Mouse (Mus musculus) MEL (cell line): ENCODE results near the gene Znhit1.

Experiments used
- KAT2A ChIP-seq: conservative IDR thresholded peaks from 2 replicates; pipeline ENCODE4 v1.6.1; 2012; ENCODE audit warnings: low read depth, low read length, improper control_type of control experiment, inconsistent platforms
- POLR2A ChIP-seq, 2 experiments: IDR thresholded peaks; 2 replicates each; pipeline ENCODE4 v1.6.1; 2011 to 2012; ENCODE audit warnings: low read length in 2 of 2, mild to moderate bottlenecking in 2 of 2, control low read depth in 1 of 2, improper control_type of control experiment in 1 of 2, low read depth in 1 of 2, moderate library complexity in 1 of 2; ENCODE audit not compliant: control insufficient read depth in 1 of 2, insufficient read depth in 1 of 2, poor library complexity in 1 of 2

GRCm38 (mm10) chr5:136973670-136974069 is 14.2 kb downstream of the Znhit1 start:
- no peak for TF ChIP-seq KAT2A
- no peak for TF ChIP-seq POLR2A (IDR thresholded peaks at IDR 0.05; ENCODE audit: control insufficient read depth in 1 of 2, insufficient read depth in 1 of 2, low read depth in 1 of 2, low read length in 2 of 2, poor library complexity in 1 of 2)
